Mouse (Mus musculus) intestine, embryonic 16.5 days (tissue): ENCODE data around the gene Nup35. TPM values are rescaled to one million over a fixed set of nuclear protein-coding genes. Genes with fewer than 3 reads are reported as not detected.
A peak's percentile ranks its signal among the peaks of the same experiment; 100 is the strongest.

Experiments used
- ATAC-seq: fragments of 200-750 bp; cut with Nextera tagmentation; 2 replicates; pipeline ENCODE4 v1.8.0; 2017; ENCODE audit warnings: moderate TSS enrichment, moderate library complexity
- H3K27ac ChIP-seq: fragments of 300-500 bp; sonication (generic); 2 replicates; pipeline ENCODE4 v1.5.1; 2014; ENCODE audit warnings: mild to moderate bottlenecking, low read length
- H3K27me3 ChIP-seq: fragments of 300-500 bp; sonication (generic); replicated peaks from 2 replicates; pipeline ENCODE4 v1.6.1; 2014; ENCODE audit warnings: low read length, control low read depth, mixed read lengths; ENCODE audit not compliant: control insufficient read depth, insufficient read depth
- H3K36me3 ChIP-seq: fragments of 300-500 bp; sonication (generic); 2 replicates; pipeline ENCODE4 v1.6.1; 2014; ENCODE audit warnings: low read length, control low read depth; ENCODE audit not compliant: control insufficient read depth, insufficient read depth
- H3K4me1 ChIP-seq: fragments of 300-500 bp; sonication (generic); 2 replicates; pipeline ENCODE4 v1.6.1; 2014; ENCODE audit warnings: low read length, control low read depth, mixed read lengths; ENCODE audit not compliant: control insufficient read depth, insufficient read depth
- H3K4me2 ChIP-seq: fragments of 300-500 bp; sonication (generic); 2 replicates; pipeline ENCODE4 v1.6.1; 2014; ENCODE audit warnings: low read depth, low read length, control low read depth
- H3K4me3 ChIP-seq: fragments of 300-500 bp; sonication (generic); 2 replicates; pipeline ENCODE4 v1.5.1; 2014; ENCODE audit warnings: mild to moderate bottlenecking, low read length
- H3K9ac ChIP-seq: fragments of 300-500 bp; sonication (generic); 2 replicates; pipeline ENCODE4 v1.6.1; 2014; ENCODE audit warnings: low read depth, low read length
- H3K9me3 ChIP-seq: fragments of 300-500 bp; sonication (generic); 2 replicates; pipeline ENCODE4 v1.6.1; 2016; ENCODE audit warnings: low read length, control low read depth; ENCODE audit not compliant: control insufficient read depth
- WGBS: fragments of 180-500 bp; shearing (Covaris S2); extraction: QIAGEN DNeasy Blood & Tissue Kit; methylation state at CpG from one replicate; pipeline ENCODE4 v1.1.7; 2014; 5-methylcytosine and 5-hydroxymethylcytosine counted together
- polyA plus RNA-seq: library from polyadenylated mRNA; unstranded; fragments of >200 nt; fragmentation: Nextera tagmentation; extraction: Ambion mirVana; gene quantifications from 2 replicates; pipeline ENCODE4 v1.2.1, GENCODE M21; 2015

Gene Nup35
- polyA plus RNA-seq, 1 experiment from 2014 or later, result 38.8 TPM

- Histone ChIP-seq H3K4me1 (peaks cover 3% of the 10 kb centered on the region; the same call in 1 of the 2 replicates), H3K27me3 (no peaks in the 10 kb centered on the region), H3K9me3 (peaks cover 3% of the 10 kb centered on the region; the same call in 1 of the 2 replicates), H3K36me3 (peaks cover 4% of the 10 kb centered on the region), H3K4me3 (no peak overlapping the region), H3K27ac (no peak overlapping the region), H3K4me2 (no peak overlapping the region), H3K9ac (no peak overlapping the region)
- no peak for ATAC-seq
- WGBS, result 91% methylated on average over 3 of the region's 3 CpGs
Measured at GRCm38 (mm10) chr2:80621921-80622320, 4.9 kb downstream of the Nup35 start.

DNA sequence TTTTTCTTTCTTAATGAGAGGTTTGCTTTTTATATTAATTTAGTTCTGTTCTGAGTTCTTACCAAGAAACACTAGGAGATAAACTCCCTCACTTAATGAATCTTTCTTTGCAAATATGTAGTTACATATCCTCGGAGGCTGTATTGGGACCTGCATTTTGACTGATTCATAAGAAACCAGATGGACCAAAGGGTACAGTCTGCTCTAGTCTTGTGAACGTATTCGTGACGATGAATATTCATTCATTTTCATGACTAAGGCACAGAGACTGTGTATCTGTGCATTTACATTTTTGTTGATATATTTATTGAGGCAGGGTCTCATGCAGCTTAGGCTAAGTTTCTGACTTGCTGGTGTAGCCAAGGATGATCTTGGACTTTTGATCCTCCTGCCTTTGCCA is 7.5 kb downstream of the Nup35 start:
- no peak overlapping the region for H3K27ac ChIP-seq
- 95% methylated on average over 4 of the region's 4 CpGs for WGBS
- peaks cover 4% of the 10 kb centered on the region for H3K36me3 ChIP-seq
- no peaks in the 10 kb centered on the region for H3K4me1 ChIP-seq
- peaks cover 3% of the 10 kb centered on the region; the same call in 1 of the 2 replicates for H3K9me3 ChIP-seq
- no peak overlapping the region for H3K9ac ChIP-seq
- H3K4me2 ChIP-seq, result no peak overlapping the region
- H3K27me3 ChIP-seq, result no peaks in the 10 kb centered on the region
- ATAC-seq, result no peak
- no peak overlapping the region for H3K4me3 ChIP-seq

DNA sequence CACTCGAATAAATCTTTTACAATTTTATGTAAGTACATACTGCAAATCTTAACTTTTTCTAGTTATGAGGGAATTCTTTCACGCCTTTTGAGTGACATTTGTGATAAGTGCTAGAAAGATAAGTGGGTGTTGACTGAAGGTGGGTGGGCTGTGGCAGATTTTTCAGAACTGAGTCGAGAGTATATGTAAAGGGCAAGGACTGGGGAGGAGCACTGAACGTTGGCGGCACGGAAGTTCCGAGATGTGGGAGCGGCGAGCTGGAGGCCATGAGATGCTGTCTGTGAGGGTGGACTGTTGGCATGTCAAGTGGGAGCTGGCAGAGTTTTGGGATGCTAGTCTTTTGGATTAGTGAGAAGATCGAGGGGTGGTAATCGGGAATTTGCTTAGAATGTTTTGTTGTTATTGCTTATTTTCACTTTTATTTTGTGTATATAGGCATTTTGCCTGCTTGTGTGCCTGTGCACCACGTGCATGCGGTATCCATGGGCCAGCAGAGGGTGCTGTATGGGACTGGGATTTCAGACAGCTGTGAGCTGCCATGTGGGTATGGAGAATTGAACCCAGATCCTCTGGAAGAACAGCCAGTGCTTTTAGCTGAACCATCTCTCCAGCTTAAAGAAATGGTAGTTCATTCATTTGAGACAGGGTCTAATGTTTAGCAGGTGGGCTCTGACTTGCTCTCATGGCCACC is 15.4 kb downstream of the Nup35 start:
- no peak overlapping the region for H3K9ac ChIP-seq
- H3K9me3 ChIP-seq, result no peaks in the 10 kb centered on the region
- WGBS, result 89% methylated on average over 13 of the region's 13 CpGs
- H3K4me3 ChIP-seq, result no peak overlapping the region
- H3K4me2 ChIP-seq, result no peak overlapping the region
- no peak for ATAC-seq
- no peaks in the 10 kb centered on the region for H3K36me3 ChIP-seq
- H3K4me1 ChIP-seq, result no peaks in the 10 kb centered on the region
- no peak overlapping the region for H3K27ac ChIP-seq
- no peaks in the 10 kb centered on the region for H3K27me3 ChIP-seq

DNA sequence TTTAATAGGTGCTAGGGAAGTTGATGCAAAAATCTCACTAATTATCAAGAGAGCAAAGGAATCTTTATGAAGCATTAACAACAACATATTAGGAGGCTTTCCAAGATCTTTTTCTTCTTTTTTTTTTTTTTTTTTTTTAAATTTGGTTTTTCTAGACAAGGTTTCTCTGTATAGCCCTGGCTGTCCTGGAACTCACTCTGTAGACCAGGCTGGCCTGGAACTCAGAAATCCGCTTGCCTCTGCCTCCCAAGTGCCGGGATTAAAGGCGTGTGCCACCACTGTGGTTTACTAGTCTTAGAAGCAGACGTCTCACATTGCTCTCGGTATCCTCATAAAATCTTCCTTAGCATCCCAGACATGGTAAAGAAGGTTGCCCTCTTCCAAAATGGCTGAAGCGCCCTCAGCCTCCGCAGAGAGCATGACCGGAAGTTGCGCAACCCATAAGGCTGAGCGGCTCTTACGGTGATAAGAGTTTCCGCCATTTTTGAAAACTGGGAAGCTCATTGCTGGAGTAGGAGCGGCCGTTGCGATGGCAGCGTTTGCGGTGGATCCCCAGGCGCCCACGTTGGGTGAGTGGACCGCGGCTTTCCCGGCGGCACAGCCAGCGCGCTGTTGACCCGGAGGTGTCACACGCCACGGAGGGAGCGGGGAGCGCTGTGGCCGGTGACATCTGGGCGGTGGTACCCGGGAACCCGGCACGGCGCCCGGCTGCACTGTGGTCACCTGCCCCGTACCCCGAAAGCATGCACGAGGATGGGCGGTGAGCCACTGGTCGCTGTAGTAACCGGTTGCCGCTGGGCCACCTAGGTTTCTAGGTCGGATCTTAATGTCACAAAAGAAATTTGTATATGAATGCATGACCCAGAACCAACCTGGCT is 21.6 kb downstream of the Nup35 start:
- H3K4me2 ChIP-seq, result peak overlapping the region; percentile 65
- ATAC-seq, result peak; percentile 98
- H3K27ac ChIP-seq, result no peak overlapping the region; the same call in 1 of the 2 replicates
- H3K27me3 ChIP-seq, result no peaks in the 10 kb centered on the region
- H3K36me3 ChIP-seq, result peaks cover 4% of the 10 kb centered on the region; the same call in 1 of the 2 replicates
- under 1% methylated on average over 45 of the region's 45 CpGs for WGBS
- no peaks in the 10 kb centered on the region for H3K9me3 ChIP-seq
- H3K4me1 ChIP-seq, result peaks cover 4% of the 10 kb centered on the region
- peak overlapping the region; percentile 77 for H3K9ac ChIP-seq
- H3K4me3 ChIP-seq, result peak overlapping the region; percentile 86

DNA sequence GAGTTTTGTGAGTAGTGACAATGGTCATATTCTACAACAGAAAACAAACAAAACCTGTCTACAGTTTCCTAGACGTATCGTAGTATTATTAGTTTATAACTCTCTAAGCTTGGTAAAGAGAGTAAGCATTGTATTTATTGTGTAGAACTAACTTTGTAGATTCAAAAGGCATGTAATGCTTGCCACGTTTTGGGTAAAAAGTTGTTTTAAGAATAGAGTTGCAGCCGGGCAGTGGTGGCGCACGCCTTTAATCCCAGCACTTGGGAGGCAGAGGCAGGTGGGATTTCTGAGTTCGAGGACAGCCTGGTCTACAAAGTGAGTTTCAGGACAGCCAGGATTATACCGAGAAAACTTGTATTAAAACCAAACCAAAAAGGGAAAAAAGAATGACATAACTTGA is 22.4 kb downstream of the Nup35 start:
- H3K9ac ChIP-seq, result peak overlapping the region; percentile 77; the same call in 1 of the 2 replicates
- no peak overlapping the region for H3K27ac ChIP-seq
- peak overlapping the region; percentile 65 for H3K4me2 ChIP-seq
- no peaks in the 10 kb centered on the region for H3K9me3 ChIP-seq
- no peaks in the 10 kb centered on the region for H3K27me3 ChIP-seq
- H3K4me1 ChIP-seq, result peaks cover 4% of the 10 kb centered on the region
- 14% methylated on average over 8 of the region's 8 CpGs for WGBS
- ATAC-seq, result no peak
- H3K4me3 ChIP-seq, result peak overlapping the region; percentile 86
- H3K36me3 ChIP-seq, result peaks cover 4% of the 10 kb centered on the region; the same call in 1 of the 2 replicates

GRCm38 (mm10) chr2:80639864-80640263 is 22.8 kb downstream of the Nup35 start:
- no peak for ATAC-seq
- 44% methylated on average over 3 of the region's 3 CpGs for WGBS
- H3K9me3 ChIP-seq, result no peaks in the 10 kb centered on the region
- no peak overlapping the region for H3K27ac ChIP-seq
- no peak overlapping the region for H3K9ac ChIP-seq
- H3K36me3 ChIP-seq, result peaks cover 4% of the 10 kb centered on the region; the same call in 1 of the 2 replicates
- no peaks in the 10 kb centered on the region for H3K27me3 ChIP-seq
- H3K4me2 ChIP-seq, result peak overlapping the region; percentile 23; the same call in 1 of the 2 replicates
- H3K4me3 ChIP-seq, result no peak overlapping the region
- peaks cover 4% of the 10 kb centered on the region for H3K4me1 ChIP-seq

GRCm38 (mm10) chr2:80661414-80661813 is 44.4 kb downstream of the Nup35 start:
- Histone ChIP-seq H3K27me3 (no peaks in the 10 kb centered on the region), H3K36me3 (peaks cover 2% of the 10 kb centered on the region; the same call in 1 of the 2 replicates), H3K4me1 (no peaks in the 10 kb centered on the region), H3K4me2 (no peak overlapping the region), H3K9ac (no peak overlapping the region), H3K4me3 (no peak overlapping the region), H3K9me3 (no peaks in the 10 kb centered on the region), H3K27ac (no peak overlapping the region)
- no peak for ATAC-seq

DNA sequence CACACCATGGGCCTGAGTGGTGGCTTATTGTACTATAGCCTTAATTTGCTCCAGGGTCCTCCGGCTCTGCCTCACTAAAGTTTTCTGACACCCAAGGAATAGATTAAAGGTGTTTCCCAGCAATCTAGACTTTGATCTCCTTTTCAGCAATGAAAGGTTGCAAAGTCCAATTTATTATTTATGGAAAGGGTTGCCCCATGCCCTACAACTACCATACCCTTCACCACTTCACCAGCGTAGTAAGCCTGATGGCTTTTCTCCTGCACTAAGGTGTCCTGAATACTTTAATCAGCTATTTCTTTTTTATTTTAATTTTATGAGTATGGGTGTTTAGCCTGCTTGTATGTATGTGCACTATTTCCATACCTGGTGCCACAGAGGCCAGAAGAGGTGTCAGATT is 45.6 kb downstream of the Nup35 start:
- H3K36me3 ChIP-seq, result peaks cover 2% of the 10 kb centered on the region; the same call in 1 of the 2 replicates
- H3K4me1 ChIP-seq, result no peaks in the 10 kb centered on the region
- H3K4me2 ChIP-seq, result no peak overlapping the region
- WGBS, result 85% methylated on average over 2 of the region's 2 CpGs
- no peaks in the 10 kb centered on the region for H3K27me3 ChIP-seq
- H3K9ac ChIP-seq, result no peak overlapping the region
- ATAC-seq, result peak; percentile 76
- no peak overlapping the region for H3K27ac ChIP-seq
- no peak overlapping the region for H3K4me3 ChIP-seq
- H3K9me3 ChIP-seq, result no peaks in the 10 kb centered on the region

- no peaks in the 10 kb centered on the region for H3K4me1 ChIP-seq
- no peak overlapping the region for H3K4me3 ChIP-seq
- no peaks in the 10 kb centered on the region for H3K36me3 ChIP-seq
- no peak overlapping the region for H3K4me2 ChIP-seq
- no peak overlapping the region for H3K9ac ChIP-seq
- H3K9me3 ChIP-seq, result no peaks in the 10 kb centered on the region
- H3K27me3 ChIP-seq, result no peaks in the 10 kb centered on the region
- WGBS, result 87% methylated on average over 5 of the region's 5 CpGs
- no peak for ATAC-seq
- no peak overlapping the region for H3K27ac ChIP-seq
Measured at GRCm38 (mm10) chr2:80667396-80667964, 50.4 kb downstream of the Nup35 start.
